Mouse (Mus musculus) kidney, adult 9 months (tissue): ENCODE results near the gene Rabep2.
"Not testable (repeated sequence)": the region's sequence is repeated elsewhere in the genome, so short reads cannot be mapped to it uniquely, and the experiment has no call there.

ENCODE experiments used
- DNase-seq: peaks from one replicate; pipeline ENCODE4 v3.0.0; 2022

Gene Rabep2

GRCm38 (mm10) chr7:126465246-126466030 is 36.9 kb downstream of the Rabep2 start:
- DNase-seq = no peak

GRCm38 (mm10) chr7:126466116-126466515 is 37.6 kb downstream of the Rabep2 start:
- no peak for DNase-seq

- no peak for DNase-seq
Measured at GRCm38 (mm10) chr7:126466707-126467106, 38.1 kb downstream of the Rabep2 start.

GRCm38 (mm10) chr7:126467271-126467670 is 38.7 kb downstream of the Rabep2 start:
- peak; percentile 49 for DNase-seq

GRCm38 (mm10) chr7:126467834-126468627 is 39.5 kb downstream of the Rabep2 start:
- DNase-seq = no peak

- no peak for DNase-seq
Measured at GRCm38 (mm10) chr7:126470077-126470476, 41.5 kb downstream of the Rabep2 start.

GRCm38 (mm10) chr7:126471361-126471760 is 42.8 kb downstream of the Rabep2 start:
- no peak for DNase-seq

GRCm38 (mm10) chr7:126471853-126472252 is 43.3 kb downstream of the Rabep2 start:
- DNase-seq = no peak

- no peak for DNase-seq
Measured at GRCm38 (mm10) chr7:126472306-126472705, 43.7 kb downstream of the Rabep2 start.

GRCm38 (mm10) chr7:126472713-126473112 is 44.2 kb downstream of the Rabep2 start:
- no peak for DNase-seq

GRCm38 (mm10) chr7:126473470-126474086 is 45.0 kb downstream of the Rabep2 start:
- DNase-seq = no peak

- DNase-seq = peak; percentile 37
Measured at GRCm38 (mm10) chr7:126474486-126474955, 46.0 kb downstream of the Rabep2 start.

- DNase-seq = peak; percentile 93
Measured at GRCm38 (mm10) chr7:126474993-126475581, 46.5 kb downstream of the Rabep2 start, which contains the start of gene Sh2b1. Sh2b1 (minus strand) TSS chr7:126475424.

GRCm38 (mm10) chr7:126481699-126482098 is 53.1 kb downstream of the Rabep2 start:
- no peak for DNase-seq

- DNase-seq = peak; percentile 95
Measured at GRCm38 (mm10) chr7:126482392-126482871, 53.9 kb downstream of the Rabep2 start.

- DNase-seq = peak; percentile 98
Measured at GRCm38 (mm10) chr7:126487052-126487483, 58.5 kb downstream of the Rabep2 start, which contains the start of gene Tufm. Tufm (plus strand) TSS chr7:126487361.

GRCm38 (mm10) chr7:126487617-126488385 is 59.2 kb downstream of the Rabep2 start:
- not testable (repeated sequence) for DNase-seq

GRCm38 (mm10) chr7:126491005-126491404 is 62.4 kb downstream of the Rabep2 start:
- DNase-seq = no peak

- no peak for DNase-seq
Measured at GRCm38 (mm10) chr7:126491973-126492372, 63.4 kb downstream of the Rabep2 start.

- DNase-seq = no peak
Measured at GRCm38 (mm10) chr7:126494120-126494519, 65.6 kb downstream of the Rabep2 start.

- no peak for DNase-seq
Measured at GRCm38 (mm10) chr7:126496475-126496874, 67.9 kb downstream of the Rabep2 start.

GRCm38 (mm10) chr7:126497966-126498365 is 69.4 kb downstream of the Rabep2 start:
- DNase-seq = no peak
